ENCODE assay signal across 13 mouse cellular contexts in the genomic region with DNA sequence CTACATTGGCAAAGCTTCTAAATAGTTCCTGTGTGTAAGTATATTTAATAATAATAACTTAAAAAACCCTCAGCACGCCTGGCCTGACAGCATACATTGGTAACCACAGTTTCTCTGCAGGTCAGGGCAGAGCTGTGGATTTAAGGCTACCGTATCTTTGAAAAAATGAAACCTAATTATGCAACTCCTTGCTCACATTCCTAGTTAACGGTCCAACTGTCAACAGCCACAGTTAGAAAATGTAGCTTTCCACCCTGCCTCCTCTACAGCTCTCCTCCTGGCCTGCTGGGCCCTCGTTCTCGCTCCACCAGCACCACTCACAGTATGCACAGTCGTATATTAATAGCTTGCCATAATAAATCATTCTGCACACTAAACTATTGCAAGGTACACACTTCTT. TPM values are rescaled to one million over a fixed set of nuclear protein-coding genes. Genes with fewer than 3 reads are reported as not detected.
DNase-seq lines count a peak whose midpoint lies in the region; ATAC-seq and TF ChIP-seq lines count a peak whose summit lies in the region.
"Had no signal": no experiment of that assay in that cellular context is flagged by ENCODE, and none has a peak within 500 bp of the region (broad histone marks: within the 10 kb centered on the region; RNA-seq: fewer than 3 reads in every experiment).

No protein-coding gene starts in this region.

- no peaks in the 10 kb centered on the region for H3K36me3 ChIP-seq in heart, embryonic 15.5 days
- H3K36me3 ChIP-seq in lung, postnatal 0 days (ENCODE audit: insufficient read depth, low read length): no peaks in the 10 kb centered on the region
- H3K36me3 ChIP-seq in small intestine, adult 2 months (ENCODE audit: control insufficient read depth, insufficient read depth, low read length): no peaks in the 10 kb centered on the region
- H3K36me3 ChIP-seq: embryonic facial prominence, embryonic 13.5 days; hindbrain, embryonic 12.5 days; midbrain, embryonic 12.5 days; neural tube, embryonic 12.5 days had no signal

- H3K27ac ChIP-seq in heart, embryonic 15.5 days: peak overlapping the region; percentile 69
- H3K27ac ChIP-seq in lung, postnatal 0 days (ENCODE audit: low read length): peak overlapping the region; percentile 79
- 0 out of 2 replicates have a peak overlapping the region, but pooled peaks have one; percentile 15 for H3K27ac ChIP-seq in small intestine, adult 2 months (ENCODE audit: insufficient read depth, low read depth, low read length)
- H3K27ac ChIP-seq: embryonic facial prominence, embryonic 13.5 days; hindbrain, embryonic 12.5 days; midbrain, embryonic 12.5 days; neural tube, embryonic 12.5 days had no signal

- DNase-seq in heart, postnatal 10 days: no peak
- peak; percentile 35 for DNase-seq in lung, postnatal 0 days (ENCODE audit: low spot score)
- no peak for DNase-seq in lung, adult 18-20 months
- peak; percentile 33 for DNase-seq in kidney, postnatal 14 days
- DNase-seq: cerebellum, postnatal 14 days; right cerebral cortex, adult 18-20 months had no signal

- WGBS in heart, embryonic 15.5 days: 31% methylated on average over 6 of the region's 6 CpGs
- 30% methylated on average over 6 of the region's 6 CpGs for WGBS in lung, postnatal 0 days
- 44% methylated on average over 6 of the region's 6 CpGs for WGBS in small intestine, adult 2 months

- H3K9ac ChIP-seq in heart, embryonic 15.5 days: no peak overlapping the region
- H3K9ac ChIP-seq in lung, postnatal 0 days (replicated peaks; ENCODE audit: low read depth): no peak overlapping the region
- H3K9ac ChIP-seq: embryonic facial prominence, embryonic 13.5 days; hindbrain, embryonic 12.5 days; midbrain, embryonic 12.5 days; neural tube, embryonic 12.5 days had no signal

- H3K4me3 ChIP-seq in heart, embryonic 15.5 days: no peak overlapping the region
- no peak overlapping the region for H3K4me3 ChIP-seq in lung, postnatal 0 days (ENCODE audit: low read depth, low read length)
- no peak overlapping the region for H3K4me3 ChIP-seq in small intestine, adult 2 months (ENCODE audit: low read depth, low read length)
- H3K4me3 ChIP-seq: embryonic facial prominence, embryonic 13.5 days; hindbrain, embryonic 12.5 days; midbrain, embryonic 12.5 days; neural tube, embryonic 12.5 days had no signal

- no peaks in the 10 kb centered on the region for H3K9me3 ChIP-seq in heart, embryonic 15.5 days (replicated peaks)
- H3K9me3 ChIP-seq in lung, postnatal 0 days (ENCODE audit: low read length): no peaks in the 10 kb centered on the region
- H3K9me3 ChIP-seq: embryonic facial prominence, embryonic 13.5 days; hindbrain, embryonic 12.5 days; midbrain, embryonic 12.5 days; neural tube, embryonic 12.5 days had no signal

- no peak for TF ChIP-seq CTCF in lung, postnatal 0 days (IDR thresholded peaks at IDR 0.05)
- TF ChIP-seq CTCF in small intestine, adult 2 months (IDR thresholded peaks at IDR 0.05; ENCODE audit: extremely low read depth, insufficient read length, insufficient replicate concordance, low read depth, low read length): no peak

- intact Hi-C loops in heart, postnatal 10 days (cut with DNase I): loop anchor here (5.0 kb wide), 1 partner anchor 77 kb away; no protein-coding TSS in a partner anchor

- H3K4me1 ChIP-seq in heart, embryonic 15.5 days (replicated peaks): peaks cover 53% of the 10 kb centered on the region
- peaks cover 18% of the 10 kb centered on the region for H3K4me1 ChIP-seq in lung, postnatal 0 days (ENCODE audit: insufficient read depth, low read depth, low read length)
- peaks cover 17% of the 10 kb centered on the region for H3K4me1 ChIP-seq in small intestine, adult 2 months (ENCODE audit: control insufficient read depth, insufficient read depth, insufficient read length, low read length)

- no peak for TF ChIP-seq EP300 in lung, postnatal 0 days (IDR thresholded peaks at IDR 0.05)

- H3K27me3 ChIP-seq in heart, embryonic 15.5 days: no peaks in the 10 kb centered on the region
- no peaks in the 10 kb centered on the region for H3K27me3 ChIP-seq in lung, postnatal 0 days (replicated peaks; ENCODE audit: insufficient read depth, low read length)
- H3K27me3 ChIP-seq in small intestine, adult 2 months (ENCODE audit: control insufficient read depth, insufficient read depth, low read length): no peaks in the 10 kb centered on the region
- H3K27me3 ChIP-seq: embryonic facial prominence, embryonic 13.5 days; hindbrain, embryonic 12.5 days; neural tube, embryonic 12.5 days had no signal

- peak overlapping the region; percentile 74 for H3K4me2 ChIP-seq in heart, embryonic 15.5 days
- H3K4me2 ChIP-seq in lung, postnatal 0 days (replicated peaks; ENCODE audit: low read depth, low read length): no peak overlapping the region
- H3K4me2 ChIP-seq: embryonic facial prominence, embryonic 13.5 days; hindbrain, embryonic 12.5 days; midbrain, embryonic 12.5 days; neural tube, embryonic 12.5 days had no signal

- ATAC-seq in heart, embryonic 15.5 days (replicated peaks; ENCODE audit: insufficient number of reproducible peaks, insufficient read depth, low FRiP score, low read depth): no peak
- ATAC-seq in lung, postnatal 0 days: no peak
- ATAC-seq in monocyte, adult 5-6 weeks (replicated peaks; ENCODE audit: insufficient number of reproducible peaks, low FRiP score, low TSS enrichment, poor library complexity, severe bottlenecking): no peak

- TF ChIP-seq POLR2A in small intestine, adult 2 months (IDR thresholded peaks at IDR 0.05; ENCODE audit: low read depth, low read length): no peak

RNA-seq across cellular contexts. Expression of a gene that starts 3.7 kb away (rescaled TPM):
- polyA plus RNA-seq in heart, embryonic 15.5 days (2015; fragmentation: Nextera tagmentation; extraction: Ambion mirVana): 14.8 and 14.9 TPM in 2 replicates
- 10 to 100 TPM; 22.7 to 22.8 TPM for total RNA-seq in heart, postnatal 10 days (2021)
- polyA plus RNA-seq in lung, postnatal 0 days (2015; fragmentation: Nextera tagmentation; extraction: Ambion mirVana): 18.8 and 21.9 TPM in 2 replicates
- polyA plus RNA-seq in small intestine, adult 2 months (2012; rRNA removed): 2.4 and 4.4 TPM in 2 replicates
- 9.1 to 21.4 TPM (median 12.1 TPM) in 3 replicates for total RNA-seq in monocyte, adult 5-6 weeks (2017)

Comparison
In these comparisons a context has a peak if more than half of its experiments do, and no peak if none do; other contexts are left out.
1. DNase-seq: peak in lung, postnatal 0 days (single experiment) and kidney, postnatal 14 days (single experiment); none in heart, postnatal 10 days (0 of 2) and lung, adult 18-20 months (0 of 2).
2. H3K27ac ChIP-seq: peak in every context shown above with its lines; median percentile 79 in lung, postnatal 0 days; 69 in heart, embryonic 15.5 days; 15 in small intestine, adult 2 months.